Mouse (Mus musculus) thymus, adult 2 months (tissue): ENCODE results near the gene Clec12a.

Experiments
- CTCF ChIP-seq: fragments of 200-500 bp; IDR thresholded peaks from 2 replicates; pipeline ENCODE4 v1.5.1; 2012; ENCODE audit warnings: mild to moderate bottlenecking, control low read depth, low read length, moderate library complexity, borderline replicate concordance; ENCODE audit not compliant: control insufficient read depth, poor library complexity, insufficient read depth; ENCODE audit errors: extremely low read depth
- POLR2A ChIP-seq: fragments of 200-500 bp; IDR thresholded peaks from 2 replicates; pipeline ENCODE4 v1.6.1; 2012; ENCODE audit warnings: mild to moderate bottlenecking, low read length, control low read depth, moderate library complexity; ENCODE audit not compliant: control insufficient read depth, poor library complexity, insufficient read depth; ENCODE audit errors: extremely low read depth

GRCm38 (mm10) chr6:129399945-129400344 is 57.5 kb downstream of the Clec12a start:
- TF ChIP-seq POLR2A: no peak
- no peak for TF ChIP-seq CTCF
